Mouse (Mus musculus) liver, postnatal 0 days (tissue): ENCODE data around the gene Uba1y.

Experiments
- CTCF ChIP-seq: sonication (generic); IDR thresholded peaks from 2 replicates; pipeline ENCODE4 v1.5.1; 2016; ENCODE audit warnings: antibody characterized with exemption, low read depth
- EP300 ChIP-seq: IDR thresholded peaks from 2 replicates; pipeline ENCODE4 v1.6.1; 2016; ENCODE audit warnings: antibody characterized with exemption, low read depth, mild to moderate bottlenecking

DNA sequence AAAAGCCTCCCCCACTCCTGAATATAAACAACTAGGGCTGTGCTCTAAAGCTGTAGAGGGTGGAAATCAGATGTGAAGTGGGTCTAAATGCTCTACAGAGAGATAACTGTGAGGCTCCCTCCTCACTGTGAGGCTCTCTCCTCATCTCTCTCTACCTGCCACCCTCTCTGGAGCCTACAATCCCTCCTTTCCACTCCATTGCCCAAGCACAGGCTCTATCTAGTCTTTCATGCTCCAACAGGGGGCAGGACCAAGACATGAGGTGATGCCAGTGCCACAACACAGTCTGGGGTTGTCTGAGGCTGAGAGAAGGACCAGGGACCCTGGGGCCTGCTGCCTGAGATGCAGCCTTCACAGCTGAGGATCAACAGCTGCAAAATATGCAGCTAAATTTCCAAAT lies 54.0 kb downstream of the Uba1y start:
- TF ChIP-seq CTCF, result no peak
- TF ChIP-seq EP300, result no peak
